Mouse (Mus musculus): ENCODE data around the gene Knl1.

DNA sequence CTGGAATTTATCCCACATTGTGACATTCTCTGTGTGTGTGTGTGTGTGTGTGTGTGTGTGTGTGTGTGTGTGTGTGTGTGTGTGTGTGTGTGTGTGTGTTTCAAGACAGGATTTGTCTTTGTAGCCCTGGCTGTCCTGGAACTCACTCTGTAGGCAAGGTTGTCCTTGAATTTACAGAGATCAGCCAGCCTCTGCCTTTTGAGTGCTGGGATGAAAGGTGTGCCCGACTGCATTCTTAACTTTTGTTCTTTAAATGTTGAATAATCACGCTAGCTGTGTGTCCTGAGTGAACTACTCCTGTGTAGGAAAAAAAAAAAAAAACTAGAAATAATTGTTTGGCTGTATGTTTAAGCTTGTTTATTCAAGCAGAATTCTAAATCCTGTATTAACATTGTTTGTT lies 39.2 kb downstream of the Knl1 start:
- TF ChIP-seq CTCF (IDR thresholded peaks at IDR 0.05; ENCODE audit: low read depth, low read length) = no peak
- no peak for TF ChIP-seq POLR2A (IDR thresholded peaks at IDR 0.05; ENCODE audit: extremely low read depth, insufficient read depth, low read length)

All from liver, adult 2 months (tissue).